Mouse (Mus musculus) heart, embryonic 10.5 days (tissue): ENCODE data around the gene Arrdc3. TPM values are rescaled to one million over a fixed set of nuclear protein-coding genes. Genes with fewer than 3 reads are reported as not detected.

Source experiments
- DNase-seq: peaks from one replicate; pipeline ENCODE4 v3.0.0-alpha.2; 2017; ENCODE audit warnings: low spot score
- H3K27ac ChIP-seq: fragments of 300-500 bp; sonication (generic); 2 replicates; pipeline ENCODE4 v1.5.1; 2016; ENCODE audit warnings: mild to moderate bottlenecking
- H3K27me3 ChIP-seq: fragments of 300-500 bp; sonication (generic); 2 replicates; pipeline ENCODE4 v1.6.1; 2016; ENCODE audit warnings: mild to moderate bottlenecking; ENCODE audit not compliant: poor library complexity, insufficient read depth, severe bottlenecking
- H3K36me3 ChIP-seq: fragments of 300-500 bp; sonication (generic); 2 replicates; pipeline ENCODE4 v1.6.1; 2016; ENCODE audit warnings: mild to moderate bottlenecking, moderate library complexity
- H3K4me1 ChIP-seq: fragments of 300-500 bp; sonication (generic); 2 replicates; pipeline ENCODE4 v1.6.1; 2016; ENCODE audit warnings: mild to moderate bottlenecking
- H3K4me3 ChIP-seq: fragments of 300-500 bp; sonication (generic); 2 replicates; pipeline ENCODE4 v1.5.1; 2016; ENCODE audit warnings: mild to moderate bottlenecking, moderate library complexity
- H3K9me3 ChIP-seq: fragments of 300-500 bp; sonication (generic); 2 replicates; pipeline ENCODE4 v1.6.1; 2016; ENCODE audit warnings: mild to moderate bottlenecking, moderate library complexity
- WGBS: fragments of 180-500 bp; shearing (Covaris S2); methylation state at CpG from one replicate; pipeline ENCODE4 v1.1.7; 2016; 5-methylcytosine and 5-hydroxymethylcytosine counted together
- polyA plus RNA-seq: library from polyadenylated mRNA; unstranded; fragments of >200 nt; fragmentation: Nextera tagmentation; extraction: Ambion mirVana; gene quantifications from 2 replicates; pipeline ENCODE4 v1.2.1, GENCODE M21; 2016

The Arrdc3 gene
- polyA plus RNA-seq: 52.4 and 54.2 TPM in 2 replicates

DNA sequence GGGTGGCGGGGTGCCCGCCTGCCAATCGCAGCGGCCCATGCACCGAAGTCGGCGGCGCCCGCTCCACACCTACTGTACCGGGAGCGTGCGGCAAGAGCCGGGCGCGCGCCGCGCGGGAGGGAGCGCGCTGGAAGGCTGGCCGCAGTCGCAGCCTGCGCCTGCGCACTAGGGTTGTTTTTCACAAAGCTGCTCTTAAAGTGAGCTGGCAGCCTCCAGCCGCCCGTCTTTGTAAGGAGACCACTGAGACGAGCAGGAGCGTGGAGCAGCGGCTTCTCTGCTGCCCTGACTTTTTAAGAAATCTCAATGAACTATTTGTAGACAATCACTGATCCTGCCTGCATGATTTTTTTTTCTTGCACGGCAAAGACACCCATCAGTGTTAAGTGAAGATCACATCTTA lies at the start of gene Arrdc3:
Gene Arrdc3, plus strand, starts transcription at position 195 of the 400 bp plus-strand sequence.
- DNase-seq: peak; percentile 97
- Histone ChIP-seq H3K27me3 (no peaks in the 10 kb centered on the region), H3K9me3 (no peaks in the 10 kb centered on the region), H3K4me1 (peaks cover 3% of the 10 kb centered on the region; the same call in 1 of the 2 replicates), H3K36me3 (peaks cover 7% of the 10 kb centered on the region; the same call in 1 of the 2 replicates), H3K4me3 (peak within 1 kb of the TSS; percentile 86), H3K27ac (peak within 1 kb of the TSS; percentile 100)
- under 1% methylated on average over 27 of the region's 31 CpGs for WGBS

DNA sequence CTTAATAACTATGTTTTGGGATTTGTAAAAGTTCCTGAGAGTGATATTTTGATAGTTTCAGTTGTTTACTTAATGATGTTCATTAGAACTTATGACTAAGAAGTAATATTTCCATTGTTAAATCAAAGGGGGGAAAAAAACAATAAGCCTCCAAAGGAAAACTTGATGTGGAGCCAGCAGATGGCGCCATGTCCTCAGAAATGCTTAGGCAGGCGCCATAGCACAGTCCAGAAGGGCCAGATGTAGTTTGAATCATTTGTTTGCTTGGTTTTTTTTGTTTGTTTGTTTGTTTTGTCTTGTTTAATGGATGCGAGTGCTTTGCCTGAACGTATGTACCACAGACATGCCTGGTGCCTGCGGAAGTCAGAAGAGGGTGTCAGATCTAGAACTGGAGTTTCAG lies 21.0 kb upstream of the Arrdc3 start:
- no peaks in the 10 kb centered on the region for H3K4me1 ChIP-seq
- WGBS: 10% methylated on average over 5 of the region's 5 CpGs

DNA sequence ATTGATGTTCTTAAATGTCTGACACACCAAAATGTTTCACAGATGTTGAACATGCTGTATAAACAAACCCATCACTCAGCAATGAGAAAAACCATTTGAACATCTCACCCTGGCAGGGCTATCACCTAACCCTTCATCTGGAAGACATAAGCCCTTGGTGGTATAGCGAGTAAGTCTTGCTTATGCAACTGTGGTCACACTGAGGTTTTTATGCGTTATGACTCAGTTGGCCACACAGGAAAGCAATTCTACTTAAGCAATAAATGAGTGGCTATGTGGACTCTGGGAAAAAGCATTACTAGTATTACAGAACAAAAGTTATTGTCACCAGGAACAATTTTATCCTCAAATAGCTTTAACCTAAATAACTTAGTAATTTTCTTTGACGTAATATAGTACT lies 19.0 kb upstream of the Arrdc3 start:
- DNase-seq: no peak
- Histone ChIP-seq H3K4me3 (no peak overlapping the region), H3K27me3 (no peaks in the 10 kb centered on the region), H3K27ac (no peak overlapping the region), H3K4me1 (no peaks in the 10 kb centered on the region), H3K9me3 (no peaks in the 10 kb centered on the region), H3K36me3 (no peaks in the 10 kb centered on the region)
- 83% methylated on average over 3 of the region's 3 CpGs for WGBS

More for the DNA sequence above, 21.0 kb upstream of the Arrdc3 start:
- no peaks in the 10 kb centered on the region for H3K27me3 ChIP-seq
- no peaks in the 10 kb centered on the region for H3K9me3 ChIP-seq
- DNase-seq: no peak
- no peak overlapping the region for H3K4me3 ChIP-seq
- no peak overlapping the region for H3K27ac ChIP-seq
- H3K36me3 ChIP-seq: no peaks in the 10 kb centered on the region

DNA sequence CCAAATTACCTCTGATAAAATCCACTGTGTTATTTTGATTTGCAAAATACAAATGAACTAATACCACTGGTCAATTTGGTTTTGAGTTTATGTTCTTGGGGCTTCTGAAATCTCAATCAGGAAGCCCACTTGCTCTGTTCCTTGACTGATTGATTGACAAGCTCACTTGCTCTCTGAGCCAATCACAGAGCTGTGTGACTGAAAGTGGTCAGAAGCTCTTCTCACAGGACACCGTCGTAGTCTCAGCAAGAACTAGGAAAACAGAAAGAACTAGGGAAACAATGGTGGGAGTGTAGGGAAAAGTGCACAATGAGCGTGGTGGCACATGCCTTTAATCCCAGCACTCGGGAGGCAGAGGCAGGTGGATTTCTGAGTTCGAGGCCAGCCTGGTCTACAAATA lies 8.1 kb upstream of the Arrdc3 start:
- H3K4me1 ChIP-seq: no peaks in the 10 kb centered on the region
- no peaks in the 10 kb centered on the region for H3K27me3 ChIP-seq
- no peaks in the 10 kb centered on the region for H3K36me3 ChIP-seq
- H3K27ac ChIP-seq: no peak overlapping the region
- no peak overlapping the region for H3K4me3 ChIP-seq
- DNase-seq: no peak
- WGBS: 88% methylated on average over 5 of the region's 5 CpGs
- H3K9me3 ChIP-seq: no peaks in the 10 kb centered on the region

DNA sequence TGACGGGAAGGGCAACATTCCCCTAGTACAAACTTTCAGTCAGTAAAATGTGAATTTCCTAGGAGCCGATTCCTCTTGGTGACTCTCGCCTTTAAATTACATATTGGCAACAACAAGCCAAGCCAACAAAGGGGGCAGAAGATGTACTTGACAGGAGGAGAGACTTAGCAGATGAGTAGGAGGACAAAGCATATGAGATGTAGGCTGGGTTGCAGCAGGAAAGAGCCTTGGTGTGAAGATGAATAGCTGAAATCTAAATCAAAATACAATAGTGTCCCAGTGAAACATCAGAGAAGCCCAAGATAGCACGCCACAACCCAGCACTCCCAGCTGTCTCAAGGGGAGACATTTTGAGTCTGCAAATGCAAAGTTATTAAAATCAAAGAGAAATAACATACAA lies 2.4 kb upstream of the Arrdc3 start:
- 72% methylated on average over 4 of the region's 4 CpGs for WGBS
- DNase-seq: no peak
- Histone ChIP-seq H3K27ac (no peak overlapping the region), H3K9me3 (no peaks in the 10 kb centered on the region), H3K27me3 (no peaks in the 10 kb centered on the region), H3K4me3 (no peak overlapping the region), H3K4me1 (no peaks in the 10 kb centered on the region), H3K36me3 (no peaks in the 10 kb centered on the region)

DNA sequence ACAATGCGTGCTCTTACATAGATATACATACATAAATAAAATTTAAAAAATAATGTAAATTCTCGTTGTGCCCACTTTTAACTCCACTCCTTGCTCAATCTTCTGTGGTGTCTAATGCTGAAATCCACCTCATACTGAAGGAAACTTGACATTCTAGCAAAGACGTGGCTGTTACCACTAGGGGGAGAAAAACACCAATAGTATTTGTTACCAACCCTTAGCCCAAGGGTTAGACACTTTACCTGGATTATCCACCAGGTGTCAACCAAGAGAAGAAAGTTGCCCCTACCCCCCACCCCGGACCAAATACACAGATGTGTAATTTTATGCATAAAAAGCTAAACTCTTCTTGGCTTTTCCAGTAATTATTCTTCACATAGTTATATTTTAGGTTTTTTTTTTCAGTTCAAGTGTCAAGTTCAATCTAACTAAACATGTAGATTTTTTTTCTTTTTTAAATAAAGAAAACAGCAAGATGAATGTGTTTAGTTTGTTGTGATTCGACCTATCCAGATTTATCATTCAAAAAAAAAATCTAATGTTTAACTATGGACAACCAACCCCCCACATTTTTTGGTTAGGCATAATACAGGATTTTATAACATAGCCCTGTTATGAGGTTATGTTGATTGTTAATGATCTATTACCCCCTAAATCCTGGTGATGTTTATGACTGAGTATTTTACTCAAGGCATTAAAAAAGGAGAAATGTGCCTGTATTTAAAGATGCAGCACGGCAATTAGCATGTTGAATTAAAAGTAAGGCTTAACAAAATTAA lies 1.3 kb upstream of the Arrdc3 start:
- WGBS: 21% methylated on average over 6 of the region's 6 CpGs
- H3K9me3 ChIP-seq: no peaks in the 10 kb centered on the region
- peak overlapping the region; percentile 100 for H3K27ac ChIP-seq
- H3K4me3 ChIP-seq: peak overlapping the region; percentile 86
- peaks cover 2% of the 10 kb centered on the region; the same call in 1 of the 2 replicates for H3K4me1 ChIP-seq
- no peaks in the 10 kb centered on the region for H3K36me3 ChIP-seq
- no peak for DNase-seq
- H3K27me3 ChIP-seq: no peaks in the 10 kb centered on the region

DNA sequence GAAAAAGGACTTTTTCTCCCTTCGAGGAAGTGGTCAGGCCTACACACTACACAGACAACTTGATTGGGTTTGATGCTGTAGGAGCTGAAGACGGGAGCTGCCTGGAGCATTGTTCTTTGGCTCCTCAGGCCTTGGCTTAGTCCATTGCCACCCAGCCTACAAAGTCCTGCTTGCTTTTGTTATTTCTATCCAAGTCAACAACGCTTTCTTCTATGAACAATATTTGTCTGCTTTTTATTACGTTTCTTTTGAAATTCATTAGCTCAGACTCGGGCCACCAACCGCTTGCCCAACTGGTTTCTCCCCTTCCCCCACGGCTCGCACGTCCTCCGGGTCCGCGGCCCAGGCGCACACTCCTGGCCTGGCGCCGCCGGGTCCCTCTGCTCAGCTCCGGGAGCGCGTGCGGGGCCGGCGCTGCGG lies 458 bp upstream of the Arrdc3 start:
- Histone ChIP-seq H3K27me3 (no peaks in the 10 kb centered on the region), H3K9me3 (no peaks in the 10 kb centered on the region), H3K36me3 (peaks cover 2% of the 10 kb centered on the region; the same call in 1 of the 2 replicates), H3K4me3 (peak overlapping the region; percentile 86), H3K27ac (peak overlapping the region; percentile 100), H3K4me1 (peaks cover 3% of the 10 kb centered on the region; the same call in 1 of the 2 replicates)
- DNase-seq: peak; percentile 81
- 1% methylated on average over 23 of the region's 23 CpGs for WGBS

DNA sequence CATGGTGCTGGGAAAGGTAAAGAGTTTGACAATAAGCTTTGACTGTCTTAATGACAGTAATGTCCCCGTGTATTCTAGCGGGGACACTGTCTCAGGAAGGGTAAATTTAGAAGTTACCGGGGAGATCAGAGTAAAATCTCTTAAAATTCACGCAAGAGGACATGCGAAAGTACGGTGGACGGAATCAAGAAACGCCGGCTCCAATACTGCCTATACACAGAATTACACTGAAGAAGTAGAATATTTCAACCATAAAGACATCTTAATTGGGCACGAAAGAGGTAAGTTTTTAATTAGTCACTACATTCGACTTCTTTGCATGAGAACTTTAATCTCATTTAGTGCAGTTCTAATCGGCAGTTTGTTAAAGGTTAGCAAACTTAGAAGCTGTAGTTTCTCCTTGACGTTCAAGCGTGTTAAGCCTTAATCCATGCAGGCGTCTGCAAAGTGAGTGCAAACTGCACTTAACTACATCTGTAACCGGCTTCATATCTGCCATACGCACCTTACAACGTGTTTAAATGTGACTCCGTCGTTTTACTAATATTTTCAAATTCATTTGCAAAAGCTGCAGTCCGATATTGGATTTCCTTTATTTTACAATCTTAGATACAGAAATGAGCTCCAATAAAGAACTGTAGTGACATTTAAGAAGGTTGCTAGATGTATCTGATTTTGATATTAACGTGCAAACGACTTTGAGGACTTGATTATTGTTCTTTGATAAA lies 629 bp downstream of the Arrdc3 start:
- no peak for DNase-seq
- H3K27me3 ChIP-seq: no peaks in the 10 kb centered on the region
- H3K4me1 ChIP-seq: peaks cover 3% of the 10 kb centered on the region; the same call in 1 of the 2 replicates
- no peaks in the 10 kb centered on the region for H3K9me3 ChIP-seq
- peak overlapping the region; percentile 100 for H3K27ac ChIP-seq
- peaks cover 10% of the 10 kb centered on the region; the same call in 1 of the 2 replicates for H3K36me3 ChIP-seq
- H3K4me3 ChIP-seq: peak overlapping the region; percentile 86
- WGBS: under 1% methylated on average over 23 of the region's 23 CpGs

DNA sequence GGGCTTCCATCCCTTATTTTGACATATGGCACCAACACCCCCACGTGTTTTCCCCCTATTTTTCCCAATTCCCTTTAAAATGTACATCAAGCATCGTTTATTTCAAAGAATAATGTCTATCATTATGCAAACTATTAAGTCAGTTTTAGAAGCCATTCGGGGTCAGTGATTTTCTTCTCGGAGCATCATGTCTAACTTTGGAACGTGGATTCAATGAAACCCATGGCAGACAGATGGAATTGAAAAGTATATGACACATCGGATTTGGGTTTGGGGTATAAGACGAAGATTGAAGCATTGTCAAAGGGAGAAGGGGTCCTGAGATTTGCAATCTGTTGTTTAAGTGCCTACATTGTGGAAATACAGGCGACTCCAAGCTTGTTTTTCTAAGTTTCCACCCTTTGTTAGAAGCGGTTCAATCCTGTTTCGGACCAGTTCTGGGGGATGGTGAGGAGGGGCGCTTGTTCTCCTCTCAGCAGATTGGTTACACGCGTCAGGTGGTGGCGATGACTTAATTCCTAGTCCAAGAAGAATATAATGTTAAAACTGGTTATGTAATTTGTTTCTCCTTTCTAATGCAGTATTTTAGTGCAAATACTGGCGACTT lies 1.3 kb downstream of the Arrdc3 start:
- Histone ChIP-seq H3K4me3 (peak overlapping the region; percentile 86), H3K36me3 (peaks cover 15% of the 10 kb centered on the region; the same call in 1 of the 2 replicates), H3K9me3 (no peaks in the 10 kb centered on the region), H3K27me3 (no peaks in the 10 kb centered on the region), H3K27ac (peak overlapping the region; percentile 100), H3K4me1 (peaks cover 3% of the 10 kb centered on the region; the same call in 1 of the 2 replicates)
- DNase-seq: peak; percentile 92
- under 1% methylated on average over 15 of the region's 15 CpGs for WGBS

DNA sequence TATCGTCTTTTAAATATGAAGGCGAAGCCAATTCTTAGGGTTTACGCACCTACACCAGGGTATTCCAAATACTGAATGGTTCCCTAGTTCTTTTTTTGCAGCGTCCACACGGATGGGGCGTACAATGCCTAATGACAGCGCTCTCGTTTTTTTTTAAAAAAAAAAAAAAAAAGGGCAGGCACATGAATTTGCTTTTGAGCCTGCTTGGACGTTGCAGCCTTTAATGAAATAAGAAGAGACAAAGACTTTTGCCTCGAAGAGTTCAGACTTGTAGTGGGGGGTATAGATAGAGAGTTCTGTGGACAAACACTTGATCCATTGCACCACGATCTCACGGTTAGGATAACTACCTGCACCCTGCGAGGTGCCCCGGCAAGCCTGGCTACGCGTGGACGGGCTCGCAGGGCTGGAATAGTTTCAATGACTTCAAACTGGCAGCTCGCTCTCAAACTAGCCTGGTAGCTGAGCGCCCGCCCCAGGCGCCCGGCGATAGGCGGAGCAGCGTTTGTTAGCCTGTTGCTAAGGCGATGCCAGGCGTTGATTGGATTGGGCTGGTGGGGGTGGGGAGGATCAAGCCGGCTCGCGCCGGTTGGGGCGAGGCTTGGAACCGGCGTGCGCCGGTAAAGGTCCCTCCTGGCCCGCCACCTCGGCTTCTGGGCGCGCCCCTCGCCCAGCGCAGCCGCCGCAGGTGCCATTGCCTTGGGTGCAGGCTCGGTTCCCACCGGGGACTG lies 2.1 kb downstream of the Arrdc3 start:
- Histone ChIP-seq H3K4me3 (peak overlapping the region; percentile 86), H3K36me3 (peaks cover 19% of the 10 kb centered on the region), H3K27me3 (no peaks in the 10 kb centered on the region), H3K4me1 (peaks cover 3% of the 10 kb centered on the region; the same call in 1 of the 2 replicates), H3K27ac (peak overlapping the region; percentile 100), H3K9me3 (no peaks in the 10 kb centered on the region)
- under 1% methylated on average over 47 of the region's 47 CpGs for WGBS
- peak; percentile 98 for DNase-seq

DNA sequence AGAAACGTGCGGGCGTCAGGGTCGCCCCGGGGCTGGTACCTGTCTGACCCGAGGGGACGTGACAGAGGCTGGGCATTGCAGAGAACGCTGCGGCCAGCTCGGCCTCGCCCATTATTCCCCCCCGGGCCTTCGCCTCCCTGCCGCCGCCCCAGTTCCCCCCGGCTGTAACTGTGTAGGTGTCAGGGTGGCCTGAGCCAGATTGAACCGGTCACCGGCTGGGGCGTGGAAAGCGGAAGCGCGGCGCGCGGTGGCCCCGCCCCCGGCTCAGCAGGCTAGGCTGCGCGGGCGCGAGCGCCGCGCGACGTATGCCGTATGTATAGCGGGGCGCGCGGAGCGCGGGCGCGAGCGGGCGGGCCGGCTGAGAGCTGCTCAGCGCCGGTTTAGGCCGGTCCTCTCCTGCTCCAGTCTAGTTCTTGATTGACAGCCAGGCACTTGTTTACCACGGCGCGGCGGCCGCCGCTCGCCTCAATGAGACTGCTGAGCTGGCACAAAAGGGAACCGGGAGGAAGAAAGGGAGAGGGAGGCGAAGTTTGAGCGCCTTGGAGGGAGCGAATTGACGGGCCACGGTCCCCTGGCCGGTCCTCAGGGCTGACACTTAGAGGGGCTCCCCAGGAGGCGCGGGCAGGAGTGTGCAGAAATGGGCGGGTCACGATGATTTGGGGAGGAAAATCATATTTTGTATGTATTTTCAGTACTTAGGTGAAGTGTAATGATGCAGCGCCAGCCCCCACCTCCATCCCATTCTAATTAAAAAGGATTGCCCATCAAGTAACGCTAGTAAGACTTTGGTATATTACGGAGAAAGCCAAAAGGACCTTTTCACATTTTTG lies 2.9 kb downstream of the Arrdc3 start:
- DNase-seq: peak; percentile 96

More for the DNA sequence above, 2.9 kb downstream of the Arrdc3 start:
- H3K4me1 ChIP-seq: peaks cover 3% of the 10 kb centered on the region; the same call in 1 of the 2 replicates
- H3K9me3 ChIP-seq: no peaks in the 10 kb centered on the region
- H3K36me3 ChIP-seq: peaks cover 27% of the 10 kb centered on the region
- no peaks in the 10 kb centered on the region for H3K27me3 ChIP-seq
- peak overlapping the region; percentile 100 for H3K27ac ChIP-seq
- peak overlapping the region; percentile 86 for H3K4me3 ChIP-seq
- under 1% methylated on average over 72 of the region's 72 CpGs for WGBS
